Mouse (Mus musculus) bone marrow macrophage, adult 2 months (primary cell): ENCODE results near the gene Lilra6. TPM values are rescaled to one million over a fixed set of nuclear protein-coding genes. Genes with fewer than 3 reads are reported as not detected.

ENCODE experiments used
- polyA plus RNA-seq: library from polyadenylated mRNA; stranded (reverse); fragments of >200 nt; gene quantifications from 2 replicates; pipeline ENCODE4 v1.2.4, GENCODE M21; 2012; ENCODE audit not compliant: missing spikeins, insufficient read depth, insufficient read length

The Lilra6 gene
- polyA plus RNA-seq, 1 experiment: 25.7 TPM

Other genes starting within 250 kb of the Lilra6 start
- gene Leng1, start 249.7 kb downstream of the Lilra6 start, polyA plus RNA-seq: 8.5 and 9.1 TPM in 2 replicates
- gene Tmc4, start 237.9 kb downstream of the Lilra6 start, polyA plus RNA-seq: 5.8 and 8.3 TPM in 2 replicates
- gene Tsen34, start 222.6 kb downstream of the Lilra6 start, polyA plus RNA-seq: 56.5 and 59.4 TPM in 2 replicates
- 79.5 and 93.8 TPM in 2 replicates for gene Mboat7, start 222.0 kb downstream of the Lilra6 start, polyA plus RNA-seq
- 1,730 and 1,840 TPM in 2 replicates for gene Rps9, start 211.5 kb downstream of the Lilra6 start, polyA plus RNA-seq
- 642 and 647 TPM in 2 replicates for gene Pirb, start 195.1 kb downstream of the Lilra6 start, polyA plus RNA-seq
- 4.9 and 8.1 TPM in 2 replicates for gene Gm15448, start 89.8 kb downstream of the Lilra6 start, polyA plus RNA-seq
- 70.0 and 81.5 TPM in 2 replicates for gene Pira2, start 70.5 kb downstream of the Lilra6 start, polyA plus RNA-seq
- gene Gm14548, start 17.4 kb downstream of the Lilra6 start, polyA plus RNA-seq: 25.1 and 34.5 TPM in 2 replicates
- gene Lair1, start 147.7 kb upstream of the Lilra6 start, polyA plus RNA-seq: 116 and 127 TPM in 2 replicates
- not detected in 2 replicates for gene Ttyh1, start 203.9 kb upstream of the Lilra6 start, polyA plus RNA-seq
- 126 and 153 TPM in 2 replicates for gene Leng8, start 221.5 kb upstream of the Lilra6 start, polyA plus RNA-seq
- 3.1 and 3.8 TPM in 2 replicates for gene Leng9, start 234.9 kb upstream of the Lilra6 start, polyA plus RNA-seq
- not detected in 2 replicates for gene Cdc42ep5, start 249.4 kb upstream of the Lilra6 start, polyA plus RNA-seq